Mouse (Mus musculus): ENCODE measurements at regions not wholly inside any gene's neighbourhood (a gene's known extent, or its start where the extent isn't known, plus 50 kb on each side); places are given as distances from the start of the nearest gene placed in this dataset.
A peak's percentile ranks its signal among the peaks of the same experiment; 100 is the strongest.

- DNase-seq (ENCODE audit: low spot score), result no peak
- H3K4me3 ChIP-seq, result no peak overlapping the region
These were observed 634.7 kb upstream of the Kirrel3 start for GRCm38 (mm10) chr9:33850993-33851392.

GRCm38 (mm10) chr9:33856169-33856568 lies 629.5 kb upstream of the Kirrel3 start:
- no peaks in the 10 kb centered on the region for H3K9me3 ChIP-seq
- 40% methylated on average over 2 of the region's 2 CpGs for WGBS
- no peaks in the 10 kb centered on the region for H3K4me1 ChIP-seq (replicated peaks)
- no peaks in the 10 kb centered on the region; the same call in 1 of the 2 replicates for H3K27me3 ChIP-seq (ENCODE audit: insufficient read depth, poor library complexity, severe bottlenecking)
- peak; percentile 26 for DNase-seq (ENCODE audit: low spot score)
- H3K4me3 ChIP-seq, result no peak overlapping the region
- no peaks in the 10 kb centered on the region for H3K36me3 ChIP-seq
- no peak overlapping the region for H3K27ac ChIP-seq

More at GRCm38 (mm10) chr9:33850993-33851392, 634.7 kb upstream of the Kirrel3 start:
- Histone ChIP-seq H3K36me3 (no peaks in the 10 kb centered on the region), H3K4me1 (replicated peaks) (no peaks in the 10 kb centered on the region), H3K27ac (no peak overlapping the region), H3K9me3 (no peaks in the 10 kb centered on the region), H3K27me3 (ENCODE audit: insufficient read depth, poor library complexity, severe bottlenecking) (no peaks in the 10 kb centered on the region; the same call in 1 of the 2 replicates)

GRCm38 (mm10) chr9:33858511-33858910 lies 627.2 kb upstream of the Kirrel3 start:
- WGBS, result 84% methylated on average over 5 of the region's 5 CpGs
- H3K9me3 ChIP-seq, result no peaks in the 10 kb centered on the region

GRCm38 (mm10) chr9:33868666-33869065 lies 617.0 kb upstream of the Kirrel3 start:
- Histone ChIP-seq H3K4me1 (replicated peaks) (no peaks in the 10 kb centered on the region), H3K9me3 (no peaks in the 10 kb centered on the region), H3K36me3 (no peaks in the 10 kb centered on the region), H3K27ac (no peak overlapping the region), H3K4me3 (no peak overlapping the region), H3K27me3 (ENCODE audit: insufficient read depth, poor library complexity, severe bottlenecking) (no peaks in the 10 kb centered on the region)
- DNase-seq (ENCODE audit: low spot score), result no peak
- 87% methylated on average over 5 of the region's 5 CpGs for WGBS

More at GRCm38 (mm10) chr9:33858511-33858910, 627.2 kb upstream of the Kirrel3 start:
- no peak for DNase-seq (ENCODE audit: low spot score)
- H3K36me3 ChIP-seq, result no peaks in the 10 kb centered on the region
- no peak overlapping the region for H3K27ac ChIP-seq
- H3K4me1 ChIP-seq (replicated peaks), result no peaks in the 10 kb centered on the region
- no peak overlapping the region for H3K4me3 ChIP-seq
- H3K27me3 ChIP-seq (ENCODE audit: insufficient read depth, poor library complexity, severe bottlenecking), result no peaks in the 10 kb centered on the region

- Histone ChIP-seq H3K4me1 (replicated peaks) (peaks cover 5% of the 10 kb centered on the region; the same call in 1 of the 2 replicates), H3K27ac (no peak overlapping the region), H3K4me3 (no peak overlapping the region), H3K27me3 (ENCODE audit: insufficient read depth, poor library complexity, severe bottlenecking) (no peaks in the 10 kb centered on the region), H3K36me3 (no peaks in the 10 kb centered on the region), H3K9me3 (no peaks in the 10 kb centered on the region)
- 33% methylated on average over 2 of the region's 2 CpGs for WGBS
- peak; percentile 6 for DNase-seq (ENCODE audit: low spot score)
These were observed 598.4 kb upstream of the Kirrel3 start for GRCm38 (mm10) chr9:33887279-33887678.

- Histone ChIP-seq H3K4me1 (replicated peaks) (peaks cover 5% of the 10 kb centered on the region; the same call in 1 of the 2 replicates), H3K27me3 (ENCODE audit: insufficient read depth, poor library complexity, severe bottlenecking) (no peaks in the 10 kb centered on the region), H3K4me3 (no peak overlapping the region), H3K27ac (no peak overlapping the region), H3K36me3 (no peaks in the 10 kb centered on the region), H3K9me3 (no peaks in the 10 kb centered on the region)
- DNase-seq (ENCODE audit: low spot score), result no peak
- WGBS, result 71% methylated on average over 3 of the region's 3 CpGs
These were observed 593.7 kb upstream of the Kirrel3 start for GRCm38 (mm10) chr9:33892001-33892400.

DNA sequence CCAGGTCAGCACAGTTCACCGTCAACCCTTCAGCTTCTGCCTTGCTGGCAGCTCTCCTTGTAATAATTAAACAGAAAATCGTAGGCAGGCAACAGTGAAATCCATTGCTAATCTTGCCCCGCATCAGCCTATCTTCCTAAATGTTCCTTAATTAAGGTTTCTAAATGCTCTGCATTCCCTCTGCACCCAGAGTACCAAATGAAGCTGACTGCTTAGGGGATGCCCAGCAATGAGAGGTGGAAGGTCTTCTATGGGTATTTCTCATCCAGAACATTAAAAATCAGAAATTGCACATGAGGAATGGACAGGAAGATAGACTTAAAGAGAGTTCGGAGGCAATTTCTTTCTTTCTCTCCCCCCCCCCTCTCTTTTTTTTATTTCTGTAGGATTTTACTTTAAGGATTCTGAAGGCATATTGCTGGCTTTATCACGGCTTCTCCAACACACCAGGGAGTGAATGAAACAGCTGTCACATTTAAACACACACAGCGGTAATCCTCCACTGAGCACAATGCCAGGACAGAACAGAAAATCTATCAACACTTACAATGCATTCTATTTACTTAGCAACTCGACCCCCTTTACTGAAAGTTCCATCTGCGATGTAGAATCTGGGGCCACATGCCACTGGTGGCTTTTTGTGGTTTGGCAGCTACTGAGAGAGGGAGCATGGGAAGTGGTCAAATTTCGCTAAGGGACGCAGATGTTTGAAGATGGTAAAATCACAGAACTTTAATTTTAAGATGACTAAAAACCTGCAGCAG lies 584.2 kb upstream of the Kirrel3 start:
- Histone ChIP-seq H3K4me1 (replicated peaks) (peaks cover 22% of the 10 kb centered on the region), H3K27me3 (ENCODE audit: insufficient read depth, poor library complexity, severe bottlenecking) (no peaks in the 10 kb centered on the region), H3K27ac (no peak overlapping the region), H3K36me3 (no peaks in the 10 kb centered on the region), H3K4me3 (no peak overlapping the region), H3K9me3 (no peaks in the 10 kb centered on the region)
- DNase-seq (ENCODE audit: low spot score), result peak; percentile 8
- 45% methylated on average over 10 of the region's 10 CpGs for WGBS

DNA sequence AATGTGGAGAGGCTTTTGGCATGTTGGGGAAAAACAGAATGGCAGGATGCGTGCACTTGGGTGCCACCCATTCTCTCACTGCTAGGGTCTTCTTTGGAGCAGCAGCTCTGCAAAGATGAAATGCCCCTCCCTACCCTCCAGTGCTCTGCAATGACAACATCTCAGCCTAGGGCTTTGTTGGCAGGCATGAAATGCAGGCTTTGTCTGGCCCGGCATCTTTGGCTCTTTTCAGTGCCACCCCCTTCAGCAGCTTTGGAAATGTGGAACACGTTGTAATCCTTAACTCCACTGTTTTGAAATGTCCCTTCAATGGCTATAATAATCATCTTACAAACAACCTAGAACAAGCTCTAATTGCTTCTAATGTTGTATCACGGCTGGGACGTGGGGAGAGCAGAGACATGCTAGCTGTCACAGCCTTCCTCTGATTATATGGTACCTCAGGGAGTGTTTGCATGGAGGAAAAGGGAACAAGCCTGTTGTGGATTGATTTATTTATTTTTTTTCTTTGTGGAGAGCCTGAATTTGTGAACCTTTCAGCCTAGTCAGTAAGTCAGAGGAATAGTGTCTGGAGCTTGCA lies 581.6 kb upstream of the Kirrel3 start:
- DNase-seq (ENCODE audit: low spot score), result peak; percentile 5
- Histone ChIP-seq H3K36me3 (no peaks in the 10 kb centered on the region), H3K27me3 (ENCODE audit: insufficient read depth, poor library complexity, severe bottlenecking) (no peaks in the 10 kb centered on the region), H3K27ac (no peak overlapping the region), H3K4me3 (no peak overlapping the region), H3K4me1 (replicated peaks) (peaks cover 22% of the 10 kb centered on the region), H3K9me3 (no peaks in the 10 kb centered on the region)
- WGBS, result 40% methylated on average over 5 of the region's 5 CpGs

DNA sequence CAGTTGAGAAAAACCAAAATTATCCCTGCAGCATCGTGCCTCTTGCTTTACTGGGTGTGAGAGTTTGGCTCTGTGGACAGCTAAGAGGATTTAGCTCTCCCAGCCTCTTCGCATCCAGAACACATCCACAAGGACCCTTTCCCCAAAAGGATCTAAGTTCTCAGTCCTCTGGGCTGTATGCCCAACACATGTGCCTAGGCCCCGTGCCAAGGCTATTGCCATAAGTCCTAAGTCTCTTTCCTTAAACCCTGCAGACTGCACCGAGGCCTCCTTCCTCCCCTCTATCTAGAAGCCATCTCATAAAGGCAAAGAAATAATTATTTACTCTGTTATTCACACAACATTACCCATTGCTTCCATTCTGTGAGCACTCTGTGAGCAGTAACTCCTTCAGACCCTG lies 570.8 kb upstream of the Kirrel3 start:
- no peaks in the 10 kb centered on the region for H3K4me1 ChIP-seq (replicated peaks)
- 91% methylated on average over 4 of the region's 4 CpGs for WGBS
- DNase-seq (ENCODE audit: low spot score), result no peak

GRCm38 (mm10) chr9:33915349-33916056 lies 570.2 kb upstream of the Kirrel3 start:
- 73% methylated on average over 4 of the region's 4 CpGs for WGBS
- Histone ChIP-seq H3K27ac (no peak overlapping the region), H3K4me1 (replicated peaks) (no peaks in the 10 kb centered on the region), H3K4me3 (no peak overlapping the region), H3K36me3 (no peaks in the 10 kb centered on the region), H3K27me3 (ENCODE audit: insufficient read depth, poor library complexity, severe bottlenecking) (no peaks in the 10 kb centered on the region), H3K9me3 (peaks cover 2% of the 10 kb centered on the region; the same call in 1 of the 2 replicates)
- no peak for DNase-seq (ENCODE audit: low spot score)

More for the DNA sequence above, 570.8 kb upstream of the Kirrel3 start:
- Histone ChIP-seq H3K27ac (no peak overlapping the region), H3K27me3 (ENCODE audit: insufficient read depth, poor library complexity, severe bottlenecking) (no peaks in the 10 kb centered on the region), H3K9me3 (peaks cover 2% of the 10 kb centered on the region; the same call in 1 of the 2 replicates), H3K4me3 (no peak overlapping the region), H3K36me3 (no peaks in the 10 kb centered on the region)

GRCm38 (mm10) chr9:33930286-33930685 lies 555.4 kb upstream of the Kirrel3 start:
- DNase-seq (ENCODE audit: low spot score), result no peak
- 87% methylated on average over 4 of the region's 4 CpGs for WGBS
- Histone ChIP-seq H3K36me3 (no peaks in the 10 kb centered on the region), H3K4me3 (no peak overlapping the region), H3K27me3 (ENCODE audit: insufficient read depth, poor library complexity, severe bottlenecking) (no peaks in the 10 kb centered on the region), H3K4me1 (replicated peaks) (no peaks in the 10 kb centered on the region), H3K9me3 (no peaks in the 10 kb centered on the region), H3K27ac (no peak overlapping the region)

DNA sequence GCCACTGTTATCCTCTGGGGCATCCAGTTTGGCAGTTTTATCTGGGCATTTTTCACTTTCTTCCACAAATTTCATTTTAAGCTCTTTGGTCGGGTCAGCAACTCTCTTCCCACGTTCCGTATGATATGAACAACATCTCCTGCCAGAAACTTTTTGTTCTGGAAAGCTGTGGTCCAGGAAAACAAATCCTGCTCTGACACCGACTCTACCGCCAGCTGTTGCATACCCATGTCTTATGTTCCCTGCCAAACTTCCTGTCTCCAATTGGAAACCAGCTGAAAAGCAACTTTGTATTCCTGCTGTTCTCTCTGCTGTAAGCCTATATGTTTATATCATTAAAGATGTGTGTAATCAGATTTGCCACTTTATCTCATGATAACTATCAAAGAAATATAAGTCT lies 551.6 kb upstream of the Kirrel3 start:
- no peaks in the 10 kb centered on the region for H3K9me3 ChIP-seq
- no peak for DNase-seq (ENCODE audit: low spot score)
- no peak overlapping the region for H3K27ac ChIP-seq
- H3K27me3 ChIP-seq (ENCODE audit: insufficient read depth, poor library complexity, severe bottlenecking), result no peaks in the 10 kb centered on the region
- H3K4me3 ChIP-seq, result no peak overlapping the region
- 87% methylated on average over 5 of the region's 5 CpGs for WGBS
- H3K4me1 ChIP-seq (replicated peaks), result no peaks in the 10 kb centered on the region
- H3K36me3 ChIP-seq, result no peaks in the 10 kb centered on the region

GRCm38 (mm10) chr9:33954319-33954718 lies 531.4 kb upstream of the Kirrel3 start:
- Histone ChIP-seq H3K36me3 (no peaks in the 10 kb centered on the region), H3K4me1 (replicated peaks) (no peaks in the 10 kb centered on the region), H3K4me3 (no peak overlapping the region), H3K27me3 (ENCODE audit: insufficient read depth, poor library complexity, severe bottlenecking) (no peaks in the 10 kb centered on the region), H3K9me3 (no peaks in the 10 kb centered on the region), H3K27ac (no peak overlapping the region)
- no peak for DNase-seq (ENCODE audit: low spot score)

Measured in hindbrain, embryonic 10.5 days (tissue).